Mouse (Mus musculus) heart, postnatal 0 days (tissue): ENCODE results near the gene Nr3c2. TPM values are rescaled to one million over a fixed set of nuclear protein-coding genes. Genes with fewer than 3 reads are reported as not detected.

Experiments
- ATAC-seq: fragments of 200-750 bp; cut with Nextera tagmentation; 2 replicates; pipeline ENCODE4 v1.8.0; 2017; ENCODE audit warnings: low read depth, moderate number of reproducible peaks, moderate library complexity; ENCODE audit not compliant: insufficient read depth
- DNase-seq: peaks from one replicate; pipeline ENCODE4 v3.0.0-alpha.2; 2016; ENCODE audit warnings: low spot score
- H3K27ac ChIP-seq: fragments of 300-500 bp; sonication (generic); 2 replicates; pipeline ENCODE4 v1.5.1; 2014; ENCODE audit warnings: low read depth, mild to moderate bottlenecking
- H3K27me3 ChIP-seq: fragments of 300-500 bp; sonication (generic); 2 replicates; pipeline ENCODE4 v1.6.1; 2014; ENCODE audit warnings: low read length, mixed read lengths; ENCODE audit not compliant: control insufficient read depth, insufficient read depth
- H3K36me3 ChIP-seq: fragments of 300-500 bp; sonication (generic); replicated peaks from 2 replicates; pipeline ENCODE4 v1.6.1; 2014; ENCODE audit warnings: low read length, mixed read lengths; ENCODE audit not compliant: control insufficient read depth, insufficient read depth
- H3K4me1 ChIP-seq: fragments of 300-500 bp; sonication (generic); 2 replicates; pipeline ENCODE4 v1.6.1; 2014; ENCODE audit warnings: antibody characterized with exemption; ENCODE audit not compliant: control insufficient read depth, insufficient read depth
- H3K4me2 ChIP-seq: fragments of 300-500 bp; sonication (generic); 2 replicates; pipeline ENCODE4 v1.6.1; 2014; ENCODE audit warnings: low read depth, mild to moderate bottlenecking, low read length, moderate library complexity
- H3K4me3 ChIP-seq: fragments of 300-500 bp; sonication (generic); 2 replicates; pipeline ENCODE4 v1.5.1; 2014; ENCODE audit warnings: low read depth, low read length
- H3K9ac ChIP-seq: fragments of 300-500 bp; sonication (generic); replicated peaks from 2 replicates; pipeline ENCODE4 v1.6.1; 2014; ENCODE audit warnings: low read depth, low read length, mixed read lengths
- H3K9me3 ChIP-seq: fragments of 300-500 bp; sonication (generic); replicated peaks from 2 replicates; pipeline ENCODE4 v1.6.1; 2016; ENCODE audit warnings: low read length; ENCODE audit not compliant: control insufficient read depth
- CTCF ChIP-seq: IDR thresholded peaks from 2 replicates; pipeline ENCODE4 v1.5.1; 2016; ENCODE audit warnings: antibody characterized with exemption, control low read depth, low read depth
- EP300 ChIP-seq: IDR thresholded peaks from 2 replicates; pipeline ENCODE4 v1.6.1; 2016; ENCODE audit warnings: antibody characterized with exemption, low read depth
- WGBS: fragments of 180-500 bp; shearing (Covaris S2); extraction: QIAGEN DNeasy Blood & Tissue Kit; methylation state at CpG from one replicate; pipeline ENCODE4 v1.1.7; 2014; 5-methylcytosine and 5-hydroxymethylcytosine counted together
- polyA plus RNA-seq: library from polyadenylated mRNA; unstranded; fragments of >200 nt; fragmentation: Nextera tagmentation; extraction: Ambion mirVana; gene quantifications from 2 replicates; pipeline ENCODE4 v1.2.1, GENCODE M21; 2015
- total RNA-seq: library from RNA; depleted of rRNA; stranded (reverse); fragments of >200 nt; gene quantifications from 2 replicates; pipeline ENCODE4 v1.2.3, GENCODE M21; 2014; ENCODE audit warnings: low replicate concordance

Nr3c2 gene
- total and polyA plus RNA-seq, 2 experiments from 2014 or later, result 7.6 to 10.8 TPM

GRCm38 (mm10) chr8:77241381-77241780 is 342.1 kb downstream of the Nr3c2 start:
- Histone ChIP-seq H3K4me2 (no peak overlapping the region), H3K4me3 (no peak overlapping the region), H3K4me1 (no peaks in the 10 kb centered on the region), H3K27ac (no peak overlapping the region), H3K36me3 (peaks cover 19% of the 10 kb centered on the region), H3K9ac (no peak overlapping the region), H3K27me3 (no peaks in the 10 kb centered on the region), H3K9me3 (no peaks in the 10 kb centered on the region)
- DNase-seq (no peak), ATAC-seq (no peak)
- TF ChIP-seq EP300, result no peak
- TF ChIP-seq CTCF, result no peak
- 90% methylated on average over 3 of the region's 3 CpGs for WGBS

- H3K27ac ChIP-seq, result no peak overlapping the region
- H3K9ac ChIP-seq, result no peak overlapping the region
- H3K4me1 ChIP-seq, result no peaks in the 10 kb centered on the region
- no peak overlapping the region for H3K4me2 ChIP-seq
- WGBS, result 93% methylated on average over 3 of the region's 3 CpGs
- DNase-seq (no peak), ATAC-seq (no peak)
- no peaks in the 10 kb centered on the region for H3K27me3 ChIP-seq
- H3K9me3 ChIP-seq, result no peaks in the 10 kb centered on the region
- TF ChIP-seq EP300, result no peak
- TF ChIP-seq CTCF, result no peak
- H3K4me3 ChIP-seq, result no peak overlapping the region
- H3K36me3 ChIP-seq, result peaks cover 68% of the 10 kb centered on the region
These were observed 350.9 kb downstream of the Nr3c2 start for GRCm38 (mm10) chr8:77250094-77250493.

- Histone ChIP-seq H3K9me3 (no peaks in the 10 kb centered on the region), H3K27me3 (no peaks in the 10 kb centered on the region), H3K4me2 (no peak overlapping the region), H3K4me1 (no peaks in the 10 kb centered on the region), H3K27ac (no peak overlapping the region), H3K4me3 (no peak overlapping the region), H3K36me3 (peaks cover 75% of the 10 kb centered on the region), H3K9ac (no peak overlapping the region)
- no peak for TF ChIP-seq CTCF
- TF ChIP-seq EP300, result no peak
- DNase-seq (no peak), ATAC-seq (no peak)
- 87% methylated on average over 5 of the region's 5 CpGs for WGBS
These were observed 351.9 kb downstream of the Nr3c2 start for GRCm38 (mm10) chr8:77251134-77251533.

- WGBS, result 77% methylated on average over 5 of the region's 5 CpGs
- no peak for ATAC-seq
- H3K36me3 ChIP-seq, result peaks cover 79% of the 10 kb centered on the region
- no peak for DNase-seq
- H3K9me3 ChIP-seq, result no peaks in the 10 kb centered on the region
- TF ChIP-seq EP300 (no peak), CTCF (no peak)
- no peak overlapping the region for H3K9ac ChIP-seq
- H3K4me1 ChIP-seq, result no peaks in the 10 kb centered on the region
- no peak overlapping the region for H3K4me2 ChIP-seq
- H3K4me3 ChIP-seq, result no peak overlapping the region
- H3K27ac ChIP-seq, result no peak overlapping the region
- no peaks in the 10 kb centered on the region for H3K27me3 ChIP-seq
These were observed 355.2 kb downstream of the Nr3c2 start for GRCm38 (mm10) chr8:77254466-77254865.

- no peaks in the 10 kb centered on the region for H3K9me3 ChIP-seq
- H3K27ac ChIP-seq, result no peak overlapping the region
- no peak overlapping the region for H3K4me2 ChIP-seq
- peaks cover 62% of the 10 kb centered on the region for H3K36me3 ChIP-seq
- WGBS, result 86% methylated on average over 5 of the region's 5 CpGs
- no peak for TF ChIP-seq EP300
- ATAC-seq (no peak), DNase-seq (no peak)
- no peaks in the 10 kb centered on the region for H3K4me1 ChIP-seq
- H3K4me3 ChIP-seq, result no peak overlapping the region
- no peak overlapping the region for H3K9ac ChIP-seq
- H3K27me3 ChIP-seq, result no peaks in the 10 kb centered on the region
These were observed 357.3 kb downstream of the Nr3c2 start for GRCm38 (mm10) chr8:77256450-77257084.

- no peak for DNase-seq
- H3K27ac ChIP-seq, result no peak overlapping the region
- H3K9me3 ChIP-seq, result no peaks in the 10 kb centered on the region
- 87% methylated on average over 12 of the region's 12 CpGs for WGBS
- no peak overlapping the region for H3K9ac ChIP-seq
- no peak for ATAC-seq
- H3K4me3 ChIP-seq, result no peak overlapping the region
- H3K4me1 ChIP-seq, result no peaks in the 10 kb centered on the region
- no peak for TF ChIP-seq EP300
- H3K4me2 ChIP-seq, result no peak overlapping the region
- H3K27me3 ChIP-seq, result no peaks in the 10 kb centered on the region
- H3K36me3 ChIP-seq, result peaks cover 57% of the 10 kb centered on the region
These were observed 357.8 kb downstream of the Nr3c2 start for GRCm38 (mm10) chr8:77257085-77257451.
